Mouse (Mus musculus) liver, postnatal 0 days (tissue): ENCODE measurements at regions not wholly inside any gene's neighbourhood (a gene's known extent, or its start where the extent isn't known, plus 50 kb on each side); places are given as distances from the start of the nearest gene placed in this dataset.

Experiments
- ATAC-seq: fragments of 200-750 bp; cut with Nextera tagmentation; 2 replicates; pipeline ENCODE4 v1.8.0; 2017; ENCODE audit warnings: mild to moderate bottlenecking, moderate library complexity
- DNase-seq: peaks from one replicate; pipeline ENCODE4 v3.0.0-alpha.2; 2016
- H3K27ac ChIP-seq: fragments of 300-500 bp; sonication (generic); 2 replicates; pipeline ENCODE4 v1.5.1; 2014; ENCODE audit warnings: antibody characterized with exemption, moderate library complexity, mild to moderate bottlenecking, low read depth
- H3K27me3 ChIP-seq: fragments of 300-500 bp; sonication (generic); 2 replicates; pipeline ENCODE4 v1.6.1; 2014; ENCODE audit warnings: low read length, control low read depth, mixed read lengths; ENCODE audit not compliant: insufficient read depth
- H3K36me3 ChIP-seq: fragments of 300-500 bp; sonication (generic); replicated peaks from 2 replicates; pipeline ENCODE4 v1.6.1; 2014; ENCODE audit warnings: mild to moderate bottlenecking, control low read depth, low read length, moderate library complexity, mixed read lengths; ENCODE audit not compliant: insufficient read depth
- H3K4me1 ChIP-seq: fragments of 300-500 bp; sonication (generic); 2 replicates; pipeline ENCODE4 v1.6.1; 2014; ENCODE audit warnings: antibody characterized with exemption, mild to moderate bottlenecking, control low read depth; ENCODE audit not compliant: insufficient read depth
- H3K4me2 ChIP-seq: fragments of 300-500 bp; sonication (generic); 2 replicates; pipeline ENCODE4 v1.6.1; 2014; ENCODE audit warnings: low read depth, mild to moderate bottlenecking, low read length, moderate library complexity, mixed read lengths
- H3K4me3 ChIP-seq: fragments of 300-500 bp; sonication (generic); 2 replicates; pipeline ENCODE4 v1.5.1; 2014; ENCODE audit warnings: low read depth, low read length
- H3K9ac ChIP-seq: fragments of 300-500 bp; sonication (generic); replicated peaks from 2 replicates; pipeline ENCODE4 v1.6.1; 2014; ENCODE audit warnings: mild to moderate bottlenecking, moderate library complexity
- H3K9me3 ChIP-seq: fragments of 300-500 bp; sonication (generic); 2 replicates; pipeline ENCODE4 v1.6.1; 2016; ENCODE audit warnings: mild to moderate bottlenecking, control low read depth, low read length, mixed read lengths
- CTCF ChIP-seq: sonication (generic); IDR thresholded peaks from 2 replicates; pipeline ENCODE4 v1.5.1; 2016; ENCODE audit warnings: antibody characterized with exemption, low read depth
- EP300 ChIP-seq: IDR thresholded peaks from 2 replicates; pipeline ENCODE4 v1.6.1; 2016; ENCODE audit warnings: antibody characterized with exemption, low read depth, mild to moderate bottlenecking
- WGBS: fragments of 180-500 bp; shearing (Covaris S2); extraction: QIAGEN DNeasy Blood & Tissue Kit; methylation state at CpG from one replicate; pipeline ENCODE4 v1.1.7; 2014; ENCODE audit not compliant: insufficient replicate concordance; 5-methylcytosine and 5-hydroxymethylcytosine counted together

DNA sequence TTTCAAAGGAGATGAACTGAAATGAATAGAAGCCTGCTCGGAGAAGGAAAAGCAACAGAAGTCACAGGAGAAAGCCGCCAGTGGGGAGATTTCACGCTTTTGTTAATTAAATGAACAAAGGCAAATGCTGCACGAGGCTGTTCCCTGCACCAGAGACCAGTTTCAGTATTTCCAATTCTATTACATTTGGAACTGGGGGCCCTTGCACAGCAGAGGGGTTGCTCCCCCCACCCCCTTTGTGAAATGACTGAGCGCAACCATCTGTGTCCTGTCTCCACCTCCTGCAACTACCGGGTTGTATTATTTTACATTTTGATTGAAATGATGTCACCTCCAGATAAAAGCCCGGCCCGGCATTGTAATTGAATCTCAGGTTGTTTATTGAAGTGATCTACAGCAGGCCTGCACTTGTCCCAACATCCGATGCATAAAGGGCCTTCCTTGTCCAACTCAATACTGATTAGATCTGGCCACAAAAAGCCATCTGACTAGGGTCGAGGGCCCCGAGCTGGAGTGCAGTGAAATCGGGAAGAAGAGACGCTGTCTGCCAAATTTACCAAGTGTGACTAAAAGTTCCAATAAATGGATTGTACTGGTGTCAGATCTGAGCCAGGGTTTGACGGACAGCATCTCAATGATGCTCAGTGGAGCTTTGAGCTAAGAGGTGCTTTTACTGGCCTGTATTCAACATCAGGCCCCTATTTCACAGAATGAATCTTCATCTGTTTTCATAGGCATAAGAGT lies 152.9 kb upstream of the Irx4 start:
- TF ChIP-seq EP300 (no peak), CTCF (no peak)
- no peak for DNase-seq
- 78% methylated on average over 14 of the region's 14 CpGs for WGBS
- no peak overlapping the region for H3K4me2 ChIP-seq
- no peaks in the 10 kb centered on the region for H3K27me3 ChIP-seq
- H3K36me3 ChIP-seq, result no peaks in the 10 kb centered on the region
- H3K27ac ChIP-seq, result no peak overlapping the region
- ATAC-seq, result no peak
- H3K4me1 ChIP-seq, result no peaks in the 10 kb centered on the region
- no peak overlapping the region for H3K4me3 ChIP-seq
- H3K9me3 ChIP-seq, result no peaks in the 10 kb centered on the region
- H3K9ac ChIP-seq, result no peak overlapping the region

DNA sequence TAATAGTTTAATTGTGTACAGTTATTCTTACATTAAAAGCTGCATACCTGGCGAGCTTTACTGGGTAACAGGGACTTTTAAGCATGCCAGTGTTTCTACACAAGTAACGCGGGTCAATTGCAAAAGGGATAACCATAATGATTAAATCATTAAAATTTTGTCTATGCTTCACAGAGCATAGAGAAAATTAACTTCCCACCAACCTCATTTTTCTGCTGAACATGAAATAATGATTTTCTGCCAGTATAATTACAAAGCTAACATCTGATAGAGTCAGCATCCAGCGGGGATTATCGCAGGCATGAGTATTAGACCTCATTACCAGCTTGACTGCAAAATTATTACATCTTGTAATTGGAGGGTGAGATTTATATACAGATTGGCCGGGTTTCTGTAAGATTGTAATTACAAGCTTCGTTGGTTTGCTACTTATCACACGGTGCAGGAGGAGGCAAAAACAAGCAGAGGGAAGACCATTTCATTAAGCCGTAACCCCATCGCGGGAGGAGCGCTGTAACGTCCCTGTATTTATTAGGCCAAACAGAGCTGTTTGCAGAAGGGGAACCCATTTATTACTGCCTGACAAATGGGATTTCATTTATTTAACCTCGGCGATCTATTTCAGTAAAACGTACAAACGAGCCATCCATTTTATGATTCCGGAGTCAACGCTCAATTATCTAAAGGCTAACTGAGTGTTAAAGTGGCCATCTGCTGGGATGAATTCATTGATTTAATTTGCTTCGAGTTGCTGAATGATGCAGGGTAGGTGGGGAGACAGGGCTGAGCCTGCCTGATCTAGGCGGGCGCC lies 143.3 kb upstream of the Irx4 start:
- Histone ChIP-seq H3K4me3 (no peak overlapping the region), H3K4me2 (no peak overlapping the region), H3K27ac (no peak overlapping the region), H3K9me3 (no peaks in the 10 kb centered on the region), H3K36me3 (no peaks in the 10 kb centered on the region), H3K27me3 (no peaks in the 10 kb centered on the region), H3K9ac (no peak overlapping the region), H3K4me1 (no peaks in the 10 kb centered on the region)
- ATAC-seq (no peak), DNase-seq (no peak)
- TF ChIP-seq CTCF (no peak), EP300 (no peak)
- 73% methylated on average over 22 of the region's 22 CpGs for WGBS

DNA sequence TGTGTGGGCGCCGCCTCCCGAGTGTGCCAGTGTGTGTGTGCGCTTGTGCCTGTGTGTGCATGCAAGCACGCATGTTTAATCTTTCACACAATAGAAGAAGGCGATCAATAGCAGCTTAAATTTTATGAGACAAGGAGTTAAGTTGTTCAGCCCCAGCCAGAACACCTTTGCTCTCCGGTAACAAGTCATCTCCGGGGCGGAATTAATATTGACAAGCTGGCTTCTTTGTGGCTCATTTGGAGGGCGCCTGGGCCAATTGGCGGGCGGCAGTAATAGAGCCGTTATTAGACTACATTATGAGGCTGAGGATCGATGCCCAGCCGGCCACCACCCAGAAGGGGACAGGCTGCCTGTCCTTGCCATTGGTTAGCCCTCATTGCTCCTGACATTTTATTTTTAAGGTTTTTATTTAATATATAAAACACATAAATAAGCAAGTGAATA lies 142.6 kb upstream of the Irx4 start:
- Histone ChIP-seq H3K4me2 (no peak overlapping the region), H3K9me3 (no peaks in the 10 kb centered on the region), H3K27ac (no peak overlapping the region), H3K36me3 (no peaks in the 10 kb centered on the region), H3K4me3 (no peak overlapping the region), H3K27me3 (no peaks in the 10 kb centered on the region), H3K4me1 (no peaks in the 10 kb centered on the region), H3K9ac (no peak overlapping the region)
- 82% methylated on average over 15 of the region's 15 CpGs for WGBS
- ATAC-seq, result no peak
- TF ChIP-seq CTCF (no peak), EP300 (no peak)
- no peak for DNase-seq

DNA sequence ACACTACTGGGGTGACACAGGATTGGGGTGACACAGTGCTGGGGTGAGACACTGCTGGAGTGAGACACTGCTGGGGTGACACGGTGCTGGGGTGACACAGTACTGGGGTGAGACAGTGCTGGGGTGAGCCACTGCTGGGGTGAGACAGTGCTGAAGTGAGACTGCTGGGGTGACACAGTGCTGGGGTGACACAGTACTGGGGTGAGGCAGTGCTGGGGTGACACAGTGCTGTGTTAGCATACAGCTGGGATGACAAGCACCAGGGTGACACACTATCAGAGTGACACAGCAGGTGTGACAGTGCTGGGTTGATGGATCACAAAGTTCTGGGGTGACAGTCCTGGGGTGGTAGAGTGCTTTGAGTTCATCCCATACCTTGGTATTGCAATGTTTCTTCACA lies 137.3 kb upstream of the Irx4 start:
- no peaks in the 10 kb centered on the region for H3K4me1 ChIP-seq
- no peak overlapping the region for H3K4me3 ChIP-seq
- ATAC-seq (no peak), DNase-seq (no peak)
- H3K27ac ChIP-seq, result no peak overlapping the region
- no peaks in the 10 kb centered on the region for H3K36me3 ChIP-seq
- TF ChIP-seq CTCF (no peak), EP300 (no peak)
- no peaks in the 10 kb centered on the region for H3K27me3 ChIP-seq
- no peak overlapping the region for H3K9ac ChIP-seq
- H3K4me2 ChIP-seq, result no peak overlapping the region
- no peaks in the 10 kb centered on the region for H3K9me3 ChIP-seq
- 85% methylated on average over 1 of the region's 1 CpGs for WGBS

DNA sequence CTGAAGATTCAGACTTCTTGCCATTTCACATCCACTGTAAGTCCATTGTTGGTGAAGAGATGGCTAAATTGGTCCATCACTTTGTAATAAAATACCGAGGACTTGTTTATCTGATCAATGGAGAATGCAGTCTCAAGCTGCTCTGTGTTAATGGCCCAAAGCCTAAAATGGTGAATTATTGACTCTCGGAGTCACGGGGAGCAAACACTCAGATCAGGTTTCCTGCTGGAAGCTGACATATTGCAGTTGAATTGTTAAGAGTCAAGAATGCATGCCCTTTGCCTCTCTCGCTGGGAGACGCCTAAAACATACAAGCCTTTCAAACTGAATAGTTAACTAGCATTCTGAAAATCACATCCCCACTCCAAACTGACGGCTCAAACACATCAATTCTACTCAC lies 129.0 kb upstream of the Irx4 start:
- 50% methylated on average over 6 of the region's 6 CpGs for WGBS
- ATAC-seq, result no peak
- no peak for DNase-seq

GRCm38 (mm10) chr13:73132746-73133145 lies 127.5 kb upstream of the Irx4 start:
- WGBS, result 51% methylated on average over 6 of the region's 6 CpGs
- H3K36me3 ChIP-seq, result no peaks in the 10 kb centered on the region
- no peak overlapping the region for H3K9ac ChIP-seq
- no peaks in the 10 kb centered on the region for H3K4me1 ChIP-seq
- H3K4me3 ChIP-seq, result no peak overlapping the region
- H3K4me2 ChIP-seq, result no peak overlapping the region
- H3K27ac ChIP-seq, result no peak overlapping the region
- H3K27me3 ChIP-seq, result no peaks in the 10 kb centered on the region
- TF ChIP-seq EP300 (no peak), CTCF (no peak)
- no peak for ATAC-seq
- no peak for DNase-seq
- H3K9me3 ChIP-seq, result no peaks in the 10 kb centered on the region

More for the DNA sequence above, 129.0 kb upstream of the Irx4 start:
- Histone ChIP-seq H3K27ac (no peak overlapping the region), H3K27me3 (no peaks in the 10 kb centered on the region), H3K36me3 (no peaks in the 10 kb centered on the region), H3K4me2 (no peak overlapping the region), H3K9ac (no peak overlapping the region), H3K4me3 (no peak overlapping the region), H3K4me1 (no peaks in the 10 kb centered on the region), H3K9me3 (no peaks in the 10 kb centered on the region)
- TF ChIP-seq EP300 (no peak), CTCF (no peak)
